Mouse (Mus musculus): Measurements from ENCODE around the gene Adamts2.

DNA sequence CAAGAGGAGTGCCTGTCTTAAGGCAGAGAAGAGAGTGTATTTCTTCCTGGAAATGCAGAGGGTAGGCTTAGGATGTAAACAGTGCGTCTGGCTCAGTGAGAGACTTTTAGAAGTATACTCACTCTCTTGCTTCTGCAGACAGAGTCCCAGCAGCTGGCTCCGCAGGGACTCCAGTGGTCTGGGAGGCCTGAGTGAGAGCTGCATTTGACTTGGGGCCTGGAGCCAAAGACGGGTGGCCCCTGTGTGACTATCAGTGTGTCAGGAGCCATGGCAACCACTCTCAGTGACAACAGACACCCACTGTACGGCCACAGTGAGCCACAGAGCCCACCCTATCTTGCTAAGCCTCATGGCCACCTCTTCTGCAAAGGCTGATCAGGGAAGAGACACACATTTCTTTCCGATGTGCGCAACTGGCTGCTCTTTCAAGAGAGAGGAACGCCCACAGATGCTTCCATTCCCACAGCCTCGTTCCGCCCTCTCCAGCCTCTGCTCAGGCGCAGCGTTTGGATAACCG lies 115.6 kb downstream of the Adamts2 start:
- TF ChIP-seq POLR2A (IDR thresholded peaks at IDR 0.05; ENCODE audit: low read depth, low read length) (no peak), CTCF (IDR thresholded peaks at IDR 0.05; ENCODE audit: extremely low read depth, insufficient read depth, insufficient read length, insufficient replicate concordance) (no peak)

Measured in spleen, adult 2 months (tissue).